Mouse (Mus musculus): ENCODE measurements around the gene Gm10277. TPM values are rescaled to one million over a fixed set of nuclear protein-coding genes. Genes with fewer than 3 reads are reported as not detected.

Gene Gm10277
- polyA plus RNA-seq, 1 experiment, result not detected

DNA sequence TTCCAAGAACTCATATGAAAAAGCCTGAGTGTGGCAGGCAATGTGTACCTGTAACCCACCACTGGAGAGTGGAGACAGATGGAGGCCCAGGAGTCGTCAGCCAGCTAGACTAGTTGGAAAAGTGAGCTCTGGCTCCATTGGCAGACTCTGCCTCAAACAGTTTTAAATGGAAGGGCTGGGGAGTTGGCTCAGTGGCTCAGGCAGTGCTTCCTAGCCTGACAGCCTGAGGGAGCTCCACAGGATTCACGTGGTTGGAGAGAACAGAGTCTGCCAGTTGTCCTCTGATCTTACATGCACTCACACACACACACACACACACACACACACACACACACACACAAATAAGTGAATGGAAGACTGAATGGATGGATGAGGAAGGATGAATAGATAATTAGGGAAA is 18.7 kb upstream of the Gm10277 start:
- Histone ChIP-seq H3K27ac (ENCODE audit: control insufficient read depth, insufficient read depth, low read length) (no peak overlapping the region), H3K27me3 (ENCODE audit: control insufficient read depth, insufficient read depth, low read length) (no peaks in the 10 kb centered on the region; the same call in 1 of the 2 replicates), H3K4me1 (replicated peaks; ENCODE audit: control insufficient read depth, insufficient read depth, low read length) (peaks cover 33% of the 10 kb centered on the region), H3K4me3 (ENCODE audit: control insufficient read depth, insufficient read depth, low read length) (no peak overlapping the region), H3K36me3 (ENCODE audit: control insufficient read depth, insufficient read depth, low read length) (no peaks in the 10 kb centered on the region)
- TF ChIP-seq POLR2A (IDR thresholded peaks at IDR 0.05; ENCODE audit: control insufficient read depth, extremely low read depth, insufficient read depth, low read length, poor library complexity) (no peak), CTCF (IDR thresholded peaks at IDR 0.05; ENCODE audit: borderline replicate concordance, control insufficient read depth, extremely low read depth, insufficient read depth, low read length, poor library complexity) (no peak)
- WGBS, result 72% methylated on average over 2 of the region's 2 CpGs
- no peak for DNase-seq

DNA sequence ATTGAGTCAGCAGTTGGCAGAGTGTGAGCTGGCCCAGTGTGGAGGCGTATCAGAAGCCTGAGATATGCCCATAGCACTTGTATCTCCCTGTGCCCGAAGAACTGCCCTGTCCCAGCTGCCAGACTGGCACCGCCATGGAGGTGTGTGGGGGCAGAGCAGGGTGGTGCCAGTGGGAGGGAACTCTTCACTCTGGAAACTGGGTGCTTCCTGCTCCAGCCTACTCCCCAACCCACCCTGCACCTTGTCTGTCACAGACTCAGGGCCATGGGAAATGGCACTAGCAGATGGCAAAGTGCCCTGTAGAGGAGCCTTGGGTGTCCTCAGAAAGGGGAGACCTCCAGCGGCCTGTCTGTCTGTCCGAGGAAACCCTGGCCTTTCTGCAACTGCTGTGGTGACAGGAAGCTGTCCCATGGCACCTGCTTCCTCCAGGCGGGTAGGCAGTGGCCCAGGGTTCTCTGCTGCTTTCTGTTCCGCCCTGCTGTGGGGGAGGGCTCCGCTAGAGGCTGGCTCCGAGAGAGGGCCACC is 14.9 kb upstream of the Gm10277 start:
- peak; percentile 65; the same call in 1 of the 2 replicates for TF ChIP-seq POLR2A (IDR thresholded peaks at IDR 0.05; ENCODE audit: control insufficient read depth, extremely low read depth, insufficient read depth, low read length, poor library complexity)
- peak; percentile 54; the same call in 1 of the 2 replicates for TF ChIP-seq CTCF (IDR thresholded peaks at IDR 0.05; ENCODE audit: borderline replicate concordance, control insufficient read depth, extremely low read depth, insufficient read depth, low read length, poor library complexity)
- Histone ChIP-seq H3K36me3 (ENCODE audit: control insufficient read depth, insufficient read depth, low read length) (no peaks in the 10 kb centered on the region), H3K4me1 (replicated peaks; ENCODE audit: control insufficient read depth, insufficient read depth, low read length) (peaks cover 47% of the 10 kb centered on the region), H3K27me3 (ENCODE audit: control insufficient read depth, insufficient read depth, low read length) (no peaks in the 10 kb centered on the region), H3K4me3 (ENCODE audit: control insufficient read depth, insufficient read depth, low read length) (peak overlapping the region; percentile 67), H3K27ac (ENCODE audit: control insufficient read depth, insufficient read depth, low read length) (peak overlapping the region; percentile 96)
- DNase-seq, result peak; percentile 84
- WGBS, result 8% methylated on average over 9 of the region's 9 CpGs

GRCm38 (mm10) chr11:77800869-77801701 is 13.5 kb upstream of the Gm10277 start:
- peak; percentile 84 for DNase-seq
- Histone ChIP-seq H3K4me3 (ENCODE audit: control insufficient read depth, insufficient read depth, low read length) (peak overlapping the region; percentile 58), H3K27ac (ENCODE audit: control insufficient read depth, insufficient read depth, low read length) (peak overlapping the region; percentile 96), H3K4me1 (replicated peaks; ENCODE audit: control insufficient read depth, insufficient read depth, low read length) (peaks cover 47% of the 10 kb centered on the region), H3K36me3 (ENCODE audit: control insufficient read depth, insufficient read depth, low read length) (no peaks in the 10 kb centered on the region), H3K27me3 (ENCODE audit: control insufficient read depth, insufficient read depth, low read length) (no peaks in the 10 kb centered on the region)
- 9% methylated on average over 15 of the region's 15 CpGs for WGBS
- TF ChIP-seq POLR2A (IDR thresholded peaks at IDR 0.05; ENCODE audit: control insufficient read depth, extremely low read depth, insufficient read depth, low read length, poor library complexity) (no peak), CTCF (IDR thresholded peaks at IDR 0.05; ENCODE audit: borderline replicate concordance, control insufficient read depth, extremely low read depth, insufficient read depth, low read length, poor library complexity) (no peak)

DNA sequence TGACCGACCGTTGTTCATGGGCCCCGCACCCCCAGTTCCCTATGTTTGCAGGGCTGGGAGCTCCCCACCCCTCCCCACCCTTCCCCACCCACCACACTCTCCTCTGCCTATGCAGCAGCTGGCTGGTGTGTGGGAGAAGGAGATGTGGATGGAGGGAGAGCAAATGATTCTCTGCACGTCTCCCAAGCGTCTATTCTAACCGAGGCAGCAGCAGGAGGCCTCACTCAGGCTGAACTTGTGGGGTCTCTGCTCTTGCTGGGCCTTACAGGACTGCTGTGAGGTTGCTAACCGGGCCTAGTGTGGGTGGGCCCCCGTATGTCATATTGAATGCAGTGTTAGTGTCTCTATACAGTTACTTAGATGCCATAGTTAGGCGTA is 12.9 kb upstream of the Gm10277 start:
- WGBS, result 69% methylated on average over 9 of the region's 9 CpGs
- H3K27me3 ChIP-seq (ENCODE audit: control insufficient read depth, insufficient read depth, low read length), result no peaks in the 10 kb centered on the region
- H3K36me3 ChIP-seq (ENCODE audit: control insufficient read depth, insufficient read depth, low read length), result no peaks in the 10 kb centered on the region
- TF ChIP-seq POLR2A (IDR thresholded peaks at IDR 0.05; ENCODE audit: control insufficient read depth, extremely low read depth, insufficient read depth, low read length, poor library complexity) (no peak), CTCF (IDR thresholded peaks at IDR 0.05; ENCODE audit: borderline replicate concordance, control insufficient read depth, extremely low read depth, insufficient read depth, low read length, poor library complexity) (no peak)
- no peak for DNase-seq
- H3K4me1 ChIP-seq (replicated peaks; ENCODE audit: control insufficient read depth, insufficient read depth, low read length), result peaks cover 46% of the 10 kb centered on the region
- H3K27ac ChIP-seq (ENCODE audit: control insufficient read depth, insufficient read depth, low read length), result peak overlapping the region; percentile 96
- H3K4me3 ChIP-seq (ENCODE audit: control insufficient read depth, insufficient read depth, low read length), result peak overlapping the region; percentile 58; the same call in 1 of the 2 replicates

- no peak for DNase-seq
- H3K4me3 ChIP-seq (ENCODE audit: control insufficient read depth, insufficient read depth, low read length), result no peak overlapping the region
- H3K27me3 ChIP-seq (ENCODE audit: control insufficient read depth, insufficient read depth, low read length), result no peaks in the 10 kb centered on the region
- no peak for TF ChIP-seq CTCF (IDR thresholded peaks at IDR 0.05; ENCODE audit: borderline replicate concordance, control insufficient read depth, extremely low read depth, insufficient read depth, low read length, poor library complexity)
- TF ChIP-seq POLR2A (IDR thresholded peaks at IDR 0.05; ENCODE audit: control insufficient read depth, extremely low read depth, insufficient read depth, low read length, poor library complexity), result no peak
- no peak overlapping the region for H3K27ac ChIP-seq (ENCODE audit: control insufficient read depth, insufficient read depth, low read length)
- peaks cover 39% of the 10 kb centered on the region for H3K4me1 ChIP-seq (replicated peaks; ENCODE audit: control insufficient read depth, insufficient read depth, low read length)
- no peaks in the 10 kb centered on the region for H3K36me3 ChIP-seq (ENCODE audit: control insufficient read depth, insufficient read depth, low read length)
- 89% methylated on average over 5 of the region's 5 CpGs for WGBS
These were observed 7.7 kb upstream of the Gm10277 start for GRCm38 (mm10) chr11:77795216-77795615.

DNA sequence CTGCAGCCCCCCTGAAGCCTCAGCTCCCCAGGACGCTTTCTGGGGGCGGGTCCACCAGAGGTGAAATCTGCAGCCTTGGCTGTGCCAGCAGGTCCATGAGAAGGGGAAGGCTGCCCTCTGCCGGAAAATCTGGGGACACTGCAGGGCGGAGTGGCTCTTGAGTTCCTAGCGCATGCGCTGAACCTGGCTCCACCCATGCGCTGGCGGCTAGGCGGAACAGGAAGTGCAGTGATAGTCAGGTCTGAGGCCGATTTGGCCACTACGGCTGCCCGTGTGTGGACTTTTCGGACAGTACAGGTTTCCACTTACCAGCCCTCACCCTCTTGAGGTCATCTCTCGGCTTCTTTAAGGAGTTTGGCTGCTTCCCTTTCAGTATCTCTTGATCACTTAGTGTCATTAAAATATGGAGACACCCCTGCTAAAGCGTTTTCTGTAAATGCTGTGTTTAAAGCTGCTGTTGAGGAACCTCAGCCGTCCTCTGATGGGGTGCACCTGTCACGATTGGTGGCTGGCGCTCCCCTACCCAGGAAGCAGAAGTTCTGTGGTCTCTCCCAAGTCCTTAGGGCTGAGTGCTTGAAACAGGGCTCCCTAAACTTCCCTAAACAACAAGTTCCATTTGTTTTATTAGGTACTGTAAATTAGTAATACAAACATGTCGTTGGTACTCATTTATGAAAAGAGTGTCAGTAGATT is 5.8 kb upstream of the Gm10277 start:
- Histone ChIP-seq H3K36me3 (ENCODE audit: control insufficient read depth, insufficient read depth, low read length) (no peaks in the 10 kb centered on the region), H3K4me1 (replicated peaks; ENCODE audit: control insufficient read depth, insufficient read depth, low read length) (peaks cover 38% of the 10 kb centered on the region), H3K27ac (ENCODE audit: control insufficient read depth, insufficient read depth, low read length) (peak overlapping the region; percentile 89), H3K27me3 (ENCODE audit: control insufficient read depth, insufficient read depth, low read length) (no peaks in the 10 kb centered on the region), H3K4me3 (ENCODE audit: control insufficient read depth, insufficient read depth, low read length) (peak overlapping the region; percentile 41)
- TF ChIP-seq CTCF (IDR thresholded peaks at IDR 0.05; ENCODE audit: borderline replicate concordance, control insufficient read depth, extremely low read depth, insufficient read depth, low read length, poor library complexity), result peak; percentile 97
- peak; percentile 60; the same call in 1 of the 2 replicates for TF ChIP-seq POLR2A (IDR thresholded peaks at IDR 0.05; ENCODE audit: control insufficient read depth, extremely low read depth, insufficient read depth, low read length, poor library complexity)
- DNase-seq, result peak; percentile 98
- WGBS, result 1% methylated on average over 19 of the region's 19 CpGs

Data from thymus, adult 2 months (tissue).